Mouse (Mus musculus): ENCODE data around the gene Phlpp1.

DNA sequence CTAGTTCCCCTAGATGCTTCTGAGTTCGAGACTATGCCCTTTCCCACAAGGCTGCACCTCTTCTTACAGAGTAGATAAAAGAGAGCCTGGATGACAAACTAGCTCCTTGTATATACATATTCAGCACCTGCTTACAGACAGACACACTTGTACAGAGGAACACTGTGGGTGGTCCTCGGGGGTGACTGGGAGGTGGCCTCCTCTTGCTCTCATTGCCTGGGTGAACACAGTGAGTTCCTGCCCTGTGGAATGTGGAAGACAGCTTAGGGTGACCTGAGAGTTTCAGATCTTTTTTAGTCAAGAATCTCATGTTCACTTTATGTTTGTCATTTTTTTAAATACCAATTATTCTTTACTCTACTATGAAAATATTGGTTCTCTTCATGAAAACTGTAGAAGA, 200.9 kb downstream of the Phlpp1 start:
- TF ChIP-seq CTCF (IDR thresholded peaks at IDR 0.05; ENCODE audit: extremely low read depth, insufficient read depth, low read length) (no peak), POLR2A (IDR thresholded peaks at IDR 0.05; ENCODE audit: extremely low read depth, insufficient read depth, low read length) (no peak)

Measured in cortical plate, adult 2 months (tissue).